Mouse (Mus musculus) forebrain, embryonic 10.5 days (tissue): ENCODE results near the gene Pced1b. TPM values are rescaled to one million over a fixed set of nuclear protein-coding genes. Genes with fewer than 3 reads are reported as not detected.

ENCODE experiments used
- DNase-seq: peaks from one replicate; pipeline ENCODE4 v3.0.0-alpha.2; 2017; ENCODE audit warnings: low spot score; ENCODE audit errors: extremely low spot score
- H3K27ac ChIP-seq: fragments of 300-500 bp; sonication (generic); 2 replicates; pipeline ENCODE4 v1.5.1; 2016; ENCODE audit warnings: mild to moderate bottlenecking
- H3K27me3 ChIP-seq: fragments of 300-500 bp; sonication (generic); 2 replicates; pipeline ENCODE4 v1.6.1; 2016; ENCODE audit warnings: mild to moderate bottlenecking; ENCODE audit not compliant: poor library complexity, severe bottlenecking
- H3K36me3 ChIP-seq: fragments of 300-500 bp; sonication (generic); replicated peaks from 2 replicates; pipeline ENCODE4 v1.6.1; 2016; ENCODE audit warnings: mild to moderate bottlenecking, moderate library complexity
- H3K4me1 ChIP-seq: fragments of 300-500 bp; sonication (generic); 2 replicates; pipeline ENCODE4 v1.6.1; 2016
- H3K4me3 ChIP-seq: fragments of 300-500 bp; sonication (generic); 2 replicates; pipeline ENCODE4 v1.5.1; 2016; ENCODE audit warnings: mild to moderate bottlenecking, moderate library complexity
- H3K9me3 ChIP-seq: fragments of 300-500 bp; sonication (generic); 2 replicates; pipeline ENCODE4 v1.6.1; 2016; ENCODE audit warnings: mild to moderate bottlenecking, moderate library complexity
- WGBS: fragments of 180-500 bp; shearing (Covaris S2); methylation state at CpG from one replicate; pipeline ENCODE4 v1.1.7; 2016; 5-methylcytosine and 5-hydroxymethylcytosine counted together
- polyA plus RNA-seq: library from polyadenylated mRNA; unstranded; fragments of >200 nt; fragmentation: Nextera tagmentation; extraction: Ambion mirVana; gene quantifications from 2 replicates; pipeline ENCODE4 v1.2.1, GENCODE M21; 2016

Pced1b gene
- polyA plus RNA-seq, 1 experiment from 2014 or later = 3.2 TPM

DNA sequence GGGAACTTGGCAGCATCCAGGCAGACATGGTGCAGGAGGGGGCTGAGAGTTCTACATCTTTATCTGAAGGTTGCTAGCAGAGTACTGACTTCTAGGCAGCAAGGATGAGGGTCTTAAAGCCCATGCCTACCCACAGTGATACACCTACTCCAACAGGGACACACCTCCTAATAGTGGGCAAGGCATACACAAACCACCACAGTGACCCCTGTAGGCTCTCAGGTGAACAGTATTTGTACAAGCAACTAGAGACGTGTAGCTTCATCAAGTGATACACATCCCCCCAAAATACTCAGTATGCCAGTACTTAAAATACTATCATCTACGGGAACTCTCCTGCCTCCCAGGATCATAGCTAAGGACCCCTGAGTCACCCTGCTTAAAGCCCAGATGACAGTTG is 164.2 kb downstream of the Pced1b start:
- H3K27ac ChIP-seq = no peak overlapping the region
- 89% methylated on average over 2 of the region's 2 CpGs for WGBS
- no peaks in the 10 kb centered on the region for H3K27me3 ChIP-seq
- H3K4me3 ChIP-seq = no peak overlapping the region
- H3K36me3 ChIP-seq = no peaks in the 10 kb centered on the region
- DNase-seq = no peak
- peaks cover 11% of the 10 kb centered on the region; the same call in 1 of the 2 replicates for H3K9me3 ChIP-seq
- H3K4me1 ChIP-seq = no peaks in the 10 kb centered on the region

- H3K4me1 ChIP-seq = no peaks in the 10 kb centered on the region
- no peaks in the 10 kb centered on the region for H3K36me3 ChIP-seq
- no peak for DNase-seq
- peaks cover 11% of the 10 kb centered on the region; the same call in 1 of the 2 replicates for H3K9me3 ChIP-seq
- H3K4me3 ChIP-seq = no peak overlapping the region
- 92% methylated on average over 6 of the region's 6 CpGs for WGBS
- H3K27me3 ChIP-seq = no peaks in the 10 kb centered on the region
- H3K27ac ChIP-seq = no peak overlapping the region
These were observed 164.8 kb downstream of the Pced1b start for GRCm38 (mm10) chr15:97411671-97412070.

DNA sequence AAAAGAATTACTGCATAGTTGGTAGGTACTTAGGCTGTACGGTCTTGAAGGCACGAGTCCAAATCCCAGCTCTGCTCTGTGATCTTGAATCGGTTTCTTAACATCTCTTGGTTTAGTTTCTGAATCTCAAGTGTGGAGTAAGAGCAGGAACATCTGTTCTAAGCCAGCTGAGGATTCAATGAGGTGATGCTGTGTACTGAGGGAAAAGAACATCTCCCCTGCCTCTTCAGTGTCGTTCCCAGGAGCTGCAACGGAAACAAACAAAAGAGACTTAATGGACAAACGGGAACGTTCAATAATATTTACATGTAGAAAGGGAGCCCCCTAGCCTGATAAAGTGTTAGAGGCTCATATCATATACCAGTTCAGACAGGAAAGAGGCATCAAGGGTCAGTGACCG is 165.4 kb downstream of the Pced1b start:
- Histone ChIP-seq H3K27ac (no peak overlapping the region), H3K4me1 (no peaks in the 10 kb centered on the region), H3K36me3 (no peaks in the 10 kb centered on the region), H3K4me3 (no peak overlapping the region), H3K27me3 (no peaks in the 10 kb centered on the region), H3K9me3 (peaks cover 11% of the 10 kb centered on the region; the same call in 1 of the 2 replicates)
- DNase-seq = no peak
- WGBS = 94% methylated on average over 8 of the region's 8 CpGs

DNA sequence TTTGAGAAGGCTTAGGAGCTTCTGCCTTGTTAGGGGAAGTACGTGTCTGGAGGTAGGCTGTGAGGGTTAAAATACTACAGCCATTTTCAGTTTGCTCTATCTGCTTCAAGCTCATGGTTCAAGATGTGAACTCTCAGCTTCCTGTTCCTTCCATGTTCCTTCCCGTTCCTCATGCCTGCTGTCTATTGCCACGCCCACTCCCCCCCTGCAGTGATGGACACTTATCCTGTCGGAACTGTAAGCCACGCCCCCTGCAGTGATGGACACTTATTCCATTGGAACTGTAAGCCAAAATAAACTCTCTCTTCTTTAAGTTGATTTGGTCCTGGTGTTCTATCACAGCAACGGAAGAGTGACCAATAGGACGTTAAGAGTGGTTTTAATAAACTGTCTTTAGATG is 166.0 kb downstream of the Pced1b start:
- Histone ChIP-seq H3K27me3 (no peaks in the 10 kb centered on the region), H3K4me3 (no peak overlapping the region), H3K9me3 (peaks cover 11% of the 10 kb centered on the region; the same call in 1 of the 2 replicates), H3K27ac (no peak overlapping the region), H3K36me3 (no peaks in the 10 kb centered on the region), H3K4me1 (no peaks in the 10 kb centered on the region)
- no peak for DNase-seq
- WGBS = 87% methylated on average over 7 of the region's 7 CpGs

GRCm38 (mm10) chr15:97414718-97415413 is 168.0 kb downstream of the Pced1b start:
- no peak for DNase-seq
- no peaks in the 10 kb centered on the region for H3K36me3 ChIP-seq
- H3K9me3 ChIP-seq = peaks cover 11% of the 10 kb centered on the region; the same call in 1 of the 2 replicates
- 90% methylated on average over 12 of the region's 12 CpGs for WGBS
- no peaks in the 10 kb centered on the region for H3K27me3 ChIP-seq
- H3K4me1 ChIP-seq = no peaks in the 10 kb centered on the region
- no peak overlapping the region for H3K27ac ChIP-seq
- no peak overlapping the region for H3K4me3 ChIP-seq

GRCm38 (mm10) chr15:97415426-97415946 is 168.6 kb downstream of the Pced1b start:
- 79% methylated on average over 2 of the region's 2 CpGs for WGBS
- Histone ChIP-seq H3K27ac (no peak overlapping the region), H3K27me3 (no peaks in the 10 kb centered on the region), H3K4me3 (no peak overlapping the region), H3K4me1 (no peaks in the 10 kb centered on the region), H3K36me3 (no peaks in the 10 kb centered on the region), H3K9me3 (peaks cover 11% of the 10 kb centered on the region; the same call in 1 of the 2 replicates)
- no peak for DNase-seq

DNA sequence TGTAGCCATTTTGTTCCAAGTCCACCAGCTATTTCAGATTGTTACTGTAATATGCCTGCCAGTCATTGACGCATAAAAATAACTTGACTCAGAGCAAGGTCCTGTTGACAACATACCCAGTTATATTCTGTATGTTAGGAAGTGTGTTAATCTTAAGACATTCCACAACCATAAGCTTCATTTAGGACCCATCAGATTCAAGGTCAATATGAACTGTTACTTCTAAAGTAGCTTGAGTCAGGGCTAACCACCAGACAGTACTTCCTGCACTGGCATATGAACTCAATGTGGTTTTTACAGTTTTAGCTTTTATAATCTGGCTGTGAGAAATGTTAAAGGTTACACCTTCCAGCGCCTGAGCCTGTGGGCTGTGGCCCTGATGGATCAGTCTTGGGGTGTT is 173.4 kb downstream of the Pced1b start:
- no peak for DNase-seq
- no peaks in the 10 kb centered on the region for H3K27me3 ChIP-seq
- no peak overlapping the region for H3K4me3 ChIP-seq
- no peak overlapping the region for H3K27ac ChIP-seq
- H3K36me3 ChIP-seq = no peaks in the 10 kb centered on the region
- 92% methylated on average over 2 of the region's 2 CpGs for WGBS
- H3K9me3 ChIP-seq = no peaks in the 10 kb centered on the region
- no peaks in the 10 kb centered on the region for H3K4me1 ChIP-seq

- Histone ChIP-seq H3K27me3 (no peaks in the 10 kb centered on the region), H3K27ac (no peak overlapping the region), H3K36me3 (no peaks in the 10 kb centered on the region), H3K4me3 (no peak overlapping the region), H3K4me1 (no peaks in the 10 kb centered on the region), H3K9me3 (no peaks in the 10 kb centered on the region)
- WGBS = 68% methylated on average over 3 of the region's 3 CpGs
- DNase-seq = no peak
These were observed 174.6 kb downstream of the Pced1b start for GRCm38 (mm10) chr15:97421533-97421932.

- Histone ChIP-seq H3K4me1 (no peaks in the 10 kb centered on the region), H3K9me3 (no peaks in the 10 kb centered on the region), H3K36me3 (no peaks in the 10 kb centered on the region), H3K4me3 (no peak overlapping the region), H3K27me3 (no peaks in the 10 kb centered on the region), H3K27ac (no peak overlapping the region)
- no peak for DNase-seq
- WGBS = 87% methylated on average over 4 of the region's 4 CpGs
These were observed 175.5 kb downstream of the Pced1b start for GRCm38 (mm10) chr15:97422212-97422944.

DNA sequence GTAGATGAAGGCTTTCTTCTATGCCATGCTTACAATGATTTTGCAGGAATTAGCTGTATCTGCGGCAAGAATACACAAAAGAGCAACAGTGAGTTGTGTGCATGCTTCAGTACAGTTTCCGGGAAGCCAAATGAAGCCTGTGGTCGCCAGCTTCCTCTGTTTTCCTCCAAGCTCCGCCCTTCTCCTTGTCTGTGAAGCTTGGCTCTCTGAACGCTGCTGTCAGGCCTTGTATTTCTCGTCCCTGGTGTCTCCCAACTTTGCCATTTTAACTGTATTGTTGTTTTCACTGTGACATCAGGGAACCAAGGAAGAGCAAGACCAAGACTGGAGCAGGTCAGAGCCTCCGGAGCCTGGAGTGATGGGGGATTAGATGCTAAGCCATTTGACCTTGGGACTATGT is 177.5 kb downstream of the Pced1b start:
- Histone ChIP-seq H3K36me3 (no peaks in the 10 kb centered on the region), H3K4me1 (no peaks in the 10 kb centered on the region), H3K4me3 (no peak overlapping the region), H3K27ac (no peak overlapping the region), H3K9me3 (no peaks in the 10 kb centered on the region), H3K27me3 (no peaks in the 10 kb centered on the region)
- WGBS = 72% methylated on average over 7 of the region's 7 CpGs
- no peak for DNase-seq

- Histone ChIP-seq H3K27ac (no peak overlapping the region), H3K4me3 (no peak overlapping the region), H3K9me3 (no peaks in the 10 kb centered on the region), H3K27me3 (no peaks in the 10 kb centered on the region), H3K4me1 (no peaks in the 10 kb centered on the region), H3K36me3 (no peaks in the 10 kb centered on the region)
- no peak for DNase-seq
- WGBS = 85% methylated on average over 3 of the region's 3 CpGs
These were observed 178.1 kb downstream of the Pced1b start for GRCm38 (mm10) chr15:97424961-97425360.

DNA sequence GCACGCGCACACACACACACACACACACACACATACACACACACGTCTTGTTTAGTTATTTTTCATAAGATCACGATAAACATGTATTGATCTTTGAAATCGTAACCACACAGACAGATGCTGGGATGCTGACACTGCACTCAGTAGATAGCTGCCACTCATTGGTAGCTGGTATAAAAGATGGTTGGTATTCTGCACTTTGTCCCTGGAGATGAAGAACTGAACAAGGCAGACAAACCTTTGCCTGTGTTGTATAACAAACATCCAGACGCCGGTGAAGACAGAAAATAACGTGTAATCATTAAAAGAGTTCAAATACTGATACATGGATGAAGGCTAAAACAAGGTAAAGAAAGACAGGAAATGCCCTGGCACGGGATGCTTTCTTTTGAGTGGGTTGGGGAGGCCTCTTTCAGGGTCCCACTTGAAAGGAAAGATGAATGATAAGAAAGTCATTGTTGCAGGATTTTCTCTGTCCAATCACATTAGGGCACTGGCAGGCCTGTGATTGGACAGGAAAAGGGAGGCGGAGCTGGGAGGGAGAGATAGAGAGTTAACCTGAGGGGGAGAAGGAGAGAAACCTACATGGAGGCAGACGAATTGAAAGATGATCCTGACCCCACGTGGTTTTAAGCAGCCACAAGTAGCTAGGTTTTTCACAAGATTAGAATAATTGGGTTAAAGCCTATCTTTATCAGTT is 182.4 kb downstream of the Pced1b start:
- 89% methylated on average over 12 of the region's 12 CpGs for WGBS
- no peak overlapping the region for H3K4me3 ChIP-seq

DNA sequence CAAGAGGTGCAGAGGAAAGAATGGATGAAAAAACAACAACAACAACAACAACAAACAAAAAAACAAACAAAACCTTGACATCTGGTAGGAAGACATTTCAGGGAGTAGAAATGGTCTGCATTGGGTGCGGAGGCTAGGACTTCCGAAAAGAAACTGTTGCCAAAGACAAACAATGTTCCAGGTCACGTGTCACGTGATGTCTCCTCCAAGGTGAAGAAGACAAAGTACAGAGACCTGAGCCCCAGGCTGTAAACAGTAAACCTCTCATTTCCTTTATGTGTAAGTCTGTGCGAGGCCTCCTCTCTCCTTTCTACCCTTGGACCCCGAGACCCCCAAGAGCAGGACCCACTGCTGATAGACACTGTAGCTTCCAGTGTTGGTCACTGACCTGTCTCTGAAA is 184.6 kb downstream of the Pced1b start:
- 94% methylated on average over 6 of the region's 6 CpGs for WGBS
- no peak overlapping the region for H3K27ac ChIP-seq
- H3K4me3 ChIP-seq = no peak overlapping the region
- H3K36me3 ChIP-seq = no peaks in the 10 kb centered on the region
- no peaks in the 10 kb centered on the region for H3K4me1 ChIP-seq
- no peaks in the 10 kb centered on the region for H3K9me3 ChIP-seq
- no peaks in the 10 kb centered on the region for H3K27me3 ChIP-seq
- DNase-seq = no peak

More for the DNA sequence above, 182.4 kb downstream of the Pced1b start:
- no peak for DNase-seq
- no peaks in the 10 kb centered on the region for H3K27me3 ChIP-seq
- no peak overlapping the region for H3K27ac ChIP-seq
- H3K9me3 ChIP-seq = no peaks in the 10 kb centered on the region
- no peaks in the 10 kb centered on the region for H3K36me3 ChIP-seq
- H3K4me1 ChIP-seq = no peaks in the 10 kb centered on the region
